Mouse (Mus musculus) embryonic facial prominence, embryonic 14.5 days (tissue): ENCODE data around the gene Shroom3. TPM values are rescaled to one million over a fixed set of nuclear protein-coding genes. Genes with fewer than 3 reads are reported as not detected.

Experiments
- ATAC-seq: fragments of 200-750 bp; cut with Nextera tagmentation; 2 replicates; pipeline ENCODE4 v1.8.0; 2017; ENCODE audit warnings: low read depth, moderate number of reproducible peaks, moderate TSS enrichment
- DNase-seq: peaks from one replicate; pipeline ENCODE4 v3.0.0-alpha.2; 2015; ENCODE audit warnings: low spot score
- H3K27ac ChIP-seq: fragments of 300-500 bp; sonication (generic); replicated peaks from 2 replicates; pipeline ENCODE4 v1.5.1; 2014; ENCODE audit warnings: low read depth, mild to moderate bottlenecking, low read length, moderate library complexity
- H3K27me3 ChIP-seq: fragments of 300-500 bp; sonication (generic); replicated peaks from 2 replicates; pipeline ENCODE4 v1.6.1; 2014; ENCODE audit warnings: low read length; ENCODE audit not compliant: control insufficient read depth, insufficient read depth
- H3K36me3 ChIP-seq: fragments of 300-500 bp; sonication (generic); 2 replicates; pipeline ENCODE4 v1.6.1; 2014; ENCODE audit warnings: low read length, mixed read lengths; ENCODE audit not compliant: control insufficient read depth, insufficient read depth
- H3K4me1 ChIP-seq: fragments of 300-500 bp; sonication (generic); 2 replicates; pipeline ENCODE4 v1.6.1; 2014; ENCODE audit warnings: antibody characterized with exemption, low read length; ENCODE audit not compliant: control insufficient read depth, insufficient read depth
- H3K4me2 ChIP-seq: fragments of 300-500 bp; sonication (generic); 2 replicates; pipeline ENCODE4 v1.6.1; 2014; ENCODE audit warnings: low read depth, mild to moderate bottlenecking, low read length, moderate library complexity, mixed read lengths
- H3K4me3 ChIP-seq: fragments of 300-500 bp; sonication (generic); 2 replicates; pipeline ENCODE4 v1.5.1; 2014; ENCODE audit warnings: low read depth, mild to moderate bottlenecking, low read length
- H3K9ac ChIP-seq: fragments of 300-500 bp; sonication (generic); 2 replicates; pipeline ENCODE4 v1.6.1; 2014; ENCODE audit warnings: low read depth, mild to moderate bottlenecking, low read length, moderate library complexity, mixed read lengths
- H3K9me3 ChIP-seq: fragments of 300-500 bp; sonication (generic); 2 replicates; pipeline ENCODE4 v1.6.1; 2016; ENCODE audit warnings: low read length; ENCODE audit not compliant: control insufficient read depth
- WGBS: fragments of 180-500 bp; shearing (Covaris S2); extraction: QIAGEN DNeasy Blood & Tissue Kit; methylation state at CpG from one replicate; pipeline ENCODE4 v1.1.7; 2014; 5-methylcytosine and 5-hydroxymethylcytosine counted together
- polyA plus RNA-seq: library from polyadenylated mRNA; unstranded; fragments of >200 nt; fragmentation: Nextera tagmentation; extraction: Ambion mirVana; gene quantifications from 2 replicates; pipeline ENCODE4 v1.2.1, GENCODE M21; 2014

Gene Shroom3
- polyA plus RNA-seq, 1 experiment from 2014 or later, result 3.4 TPM

DNA sequence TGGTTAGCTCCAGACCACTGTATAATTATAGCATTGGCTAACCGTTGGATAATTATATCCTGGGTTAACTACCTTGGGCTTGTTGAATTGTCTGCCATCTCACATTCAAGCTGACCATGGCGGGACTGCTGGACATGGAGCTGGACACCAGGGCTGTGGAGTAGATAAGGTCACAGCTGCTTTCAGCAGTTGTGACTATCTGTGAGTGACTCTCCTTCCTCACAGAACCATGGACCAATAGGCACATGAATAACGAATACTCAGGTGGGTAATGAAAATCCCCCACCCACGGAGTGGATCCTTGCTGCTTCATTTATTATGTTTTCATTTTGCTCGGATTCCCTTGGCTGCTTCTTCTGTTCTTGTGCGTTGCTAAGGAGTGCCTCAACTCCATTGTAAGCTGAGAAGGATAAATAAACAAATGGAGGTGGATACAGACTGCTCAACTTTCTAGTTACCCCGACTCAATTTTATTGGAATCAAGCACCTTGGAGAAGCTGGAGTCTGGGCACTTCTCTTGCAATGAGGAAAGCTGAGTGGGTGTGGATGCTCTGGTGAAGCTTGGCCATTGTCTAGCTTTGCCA lies 84.1 kb downstream of the Shroom3 start:
- Histone ChIP-seq H3K27me3 (no peaks in the 10 kb centered on the region), H3K36me3 (no peaks in the 10 kb centered on the region), H3K27ac (no peak overlapping the region), H3K4me3 (no peak overlapping the region), H3K4me2 (no peak overlapping the region), H3K4me1 (0 out of 2 replicates have a peak, but pooled peaks cover 4% of the 10 kb centered on the region), H3K9ac (no peak overlapping the region), H3K9me3 (no peaks in the 10 kb centered on the region)
- DNase-seq (no peak), ATAC-seq (peak; percentile 22; the same call in 1 of the 2 replicates)
- 45% methylated on average over 7 of the region's 7 CpGs for WGBS

DNA sequence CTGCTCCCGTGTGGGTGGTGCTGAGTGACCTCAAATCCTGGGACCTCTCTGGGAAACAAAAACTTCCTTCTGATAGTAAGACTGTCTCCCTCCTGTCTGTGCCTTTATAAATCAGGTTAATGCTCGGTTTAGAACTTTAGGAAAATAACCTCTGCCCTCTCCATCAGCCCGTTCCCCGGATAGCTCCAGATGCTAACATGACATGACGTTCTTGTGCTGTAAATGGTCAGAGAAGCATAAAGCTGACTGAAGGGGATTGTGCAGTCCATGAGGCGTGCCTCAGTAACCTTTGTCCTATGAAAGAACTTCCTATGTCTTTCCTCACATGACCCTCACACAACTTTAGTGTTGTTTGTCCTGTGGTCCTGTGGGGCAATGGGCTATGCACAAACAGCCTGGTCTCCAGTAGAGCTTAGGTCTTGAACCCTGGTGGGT lies 84.6 kb downstream of the Shroom3 start:
- H3K4me1 ChIP-seq, result 0 out of 2 replicates have a peak, but pooled peaks cover 4% of the 10 kb centered on the region
- WGBS, result 56% methylated on average over 6 of the region's 6 CpGs
- no peaks in the 10 kb centered on the region for H3K9me3 ChIP-seq

GRCm38 (mm10) chr5:92773821-92774220 lies 90.6 kb downstream of the Shroom3 start:
- H3K9ac ChIP-seq, result no peak overlapping the region
- H3K27ac ChIP-seq, result no peak overlapping the region
- H3K4me1 ChIP-seq, result no peaks in the 10 kb centered on the region
- DNase-seq (no peak), ATAC-seq (no peak)
- H3K27me3 ChIP-seq, result no peaks in the 10 kb centered on the region
- no peak overlapping the region for H3K4me3 ChIP-seq
- H3K9me3 ChIP-seq, result no peaks in the 10 kb centered on the region
- 78% methylated on average over 3 of the region's 3 CpGs for WGBS
- H3K36me3 ChIP-seq, result no peaks in the 10 kb centered on the region
- H3K4me2 ChIP-seq, result no peak overlapping the region

More for the DNA sequence above, 84.6 kb downstream of the Shroom3 start:
- Histone ChIP-seq H3K4me3 (no peak overlapping the region), H3K4me2 (no peak overlapping the region), H3K27ac (no peak overlapping the region), H3K9ac (no peak overlapping the region), H3K36me3 (no peaks in the 10 kb centered on the region), H3K27me3 (no peaks in the 10 kb centered on the region)
- ATAC-seq, result no peak
- no peak for DNase-seq

DNA sequence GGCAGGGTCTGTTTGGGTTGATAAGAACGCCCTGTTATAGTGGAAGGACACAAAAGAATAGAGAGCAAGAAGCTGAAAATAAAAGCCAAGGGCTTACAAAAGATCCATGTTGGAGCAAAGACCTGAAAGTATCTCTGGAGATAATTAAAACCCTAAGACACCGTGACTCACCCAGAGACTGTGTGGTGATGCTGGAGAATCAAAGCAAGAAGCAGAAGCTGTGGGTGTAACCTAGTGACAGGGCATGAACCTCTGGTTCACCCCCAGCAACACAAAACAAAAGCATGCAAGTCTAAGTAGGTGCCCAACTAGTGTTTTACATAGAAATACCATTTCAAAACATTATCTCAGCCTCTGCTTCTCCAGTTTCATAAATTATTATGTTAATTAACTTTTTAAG lies 91.2 kb downstream of the Shroom3 start:
- no peaks in the 10 kb centered on the region for H3K4me1 ChIP-seq
- no peaks in the 10 kb centered on the region for H3K36me3 ChIP-seq
- no peak overlapping the region for H3K27ac ChIP-seq
- DNase-seq, result no peak
- no peak overlapping the region for H3K4me2 ChIP-seq
- H3K4me3 ChIP-seq, result no peak overlapping the region
- no peaks in the 10 kb centered on the region for H3K9me3 ChIP-seq
- H3K27me3 ChIP-seq, result no peaks in the 10 kb centered on the region
- WGBS, result 66% methylated on average over 2 of the region's 2 CpGs
- no peak overlapping the region for H3K9ac ChIP-seq
- ATAC-seq, result no peak

- 85% methylated on average over 3 of the region's 3 CpGs for WGBS
- no peak for ATAC-seq
These were observed 91.7 kb downstream of the Shroom3 start for GRCm38 (mm10) chr5:92774893-92775292.

DNA sequence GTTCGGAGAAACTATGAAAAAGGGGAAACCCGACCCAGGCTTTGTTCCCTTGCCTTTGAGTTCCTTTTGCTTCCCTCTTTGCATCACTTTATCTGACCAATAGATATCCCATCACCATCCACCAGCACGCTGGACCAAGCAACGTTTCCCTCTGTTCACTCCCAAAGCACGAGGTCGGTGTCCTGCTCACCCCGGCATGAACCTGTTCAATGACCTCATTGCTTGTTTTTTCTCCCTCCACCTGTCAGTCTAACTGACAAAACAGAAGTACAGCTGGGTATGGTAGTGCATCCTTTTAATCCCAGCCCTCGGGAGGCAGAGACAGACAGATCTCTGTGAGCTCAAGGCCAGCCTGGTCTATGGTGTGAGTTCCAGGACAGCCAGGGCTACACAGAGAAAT lies 95.2 kb downstream of the Shroom3 start:
- Histone ChIP-seq H3K9me3 (0 out of 2 replicates have a peak, but pooled peaks cover 4% of the 10 kb centered on the region), H3K4me2 (no peak overlapping the region), H3K9ac (no peak overlapping the region), H3K36me3 (no peaks in the 10 kb centered on the region), H3K27me3 (no peaks in the 10 kb centered on the region), H3K4me3 (no peak overlapping the region), H3K27ac (no peak overlapping the region), H3K4me1 (no peaks in the 10 kb centered on the region)
- no peak for ATAC-seq
- WGBS, result 61% methylated on average over 8 of the region's 8 CpGs
- DNase-seq, result no peak

More at GRCm38 (mm10) chr5:92774893-92775292, 91.7 kb downstream of the Shroom3 start:
- no peak overlapping the region for H3K9ac ChIP-seq
- no peaks in the 10 kb centered on the region for H3K27me3 ChIP-seq
- no peak overlapping the region for H3K27ac ChIP-seq
- no peaks in the 10 kb centered on the region for H3K4me1 ChIP-seq
- H3K36me3 ChIP-seq, result no peaks in the 10 kb centered on the region
- H3K4me2 ChIP-seq, result no peak overlapping the region
- H3K4me3 ChIP-seq, result no peak overlapping the region
- no peak for DNase-seq
- H3K9me3 ChIP-seq, result no peaks in the 10 kb centered on the region

DNA sequence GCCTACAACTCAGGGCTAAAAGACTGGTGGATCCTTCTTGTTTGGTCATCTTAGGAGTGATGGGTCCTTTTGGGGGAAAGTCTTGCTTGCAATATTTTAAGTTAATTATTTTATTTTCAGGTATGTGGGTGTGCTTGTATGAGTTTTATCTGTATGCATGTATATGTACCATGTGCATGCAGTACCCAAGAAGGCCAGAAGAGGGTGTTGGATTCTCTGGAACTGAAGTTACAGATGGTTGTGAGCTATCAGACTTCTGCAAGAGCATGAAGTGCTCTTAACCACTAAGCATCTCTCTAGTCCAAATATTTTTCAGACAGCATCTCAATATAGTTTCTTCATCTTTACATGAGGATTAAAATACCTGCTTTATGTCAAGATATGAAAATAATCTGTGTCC lies 97.8 kb downstream of the Shroom3 start:
- ATAC-seq (no peak), DNase-seq (no peak)
- Histone ChIP-seq H3K4me3 (no peak overlapping the region), H3K36me3 (no peaks in the 10 kb centered on the region), H3K27ac (no peak overlapping the region), H3K9me3 (0 out of 2 replicates have a peak, but pooled peaks cover 4% of the 10 kb centered on the region), H3K27me3 (no peaks in the 10 kb centered on the region), H3K4me1 (no peaks in the 10 kb centered on the region), H3K4me2 (no peak overlapping the region), H3K9ac (no peak overlapping the region)

- Histone ChIP-seq H3K4me1 (no peaks in the 10 kb centered on the region), H3K9ac (no peak overlapping the region), H3K27me3 (no peaks in the 10 kb centered on the region), H3K4me3 (no peak overlapping the region), H3K36me3 (no peaks in the 10 kb centered on the region), H3K9me3 (0 out of 2 replicates have a peak, but pooled peaks cover 4% of the 10 kb centered on the region), H3K27ac (no peak overlapping the region), H3K4me2 (no peak overlapping the region)
- WGBS, result 45% methylated on average over 6 of the region's 6 CpGs
- DNase-seq (no peak), ATAC-seq (no peak)
These were observed 101.0 kb downstream of the Shroom3 start for GRCm38 (mm10) chr5:92784037-92784860.
